Mouse (Mus musculus): ENCODE measurements around the gene Mb21d2.

GRCm38 (mm10) chr16:28929686-28930291, 316 bp upstream of the Mb21d2 start:
- TF ChIP-seq CTCF (IDR thresholded peaks at IDR 0.05; ENCODE audit: control insufficient read depth, insufficient read depth, insufficient read length) (no peak), MYOG (IDR thresholded peaks at IDR 0.05; ENCODE audit: control insufficient read depth, extremely low read depth, insufficient read length) (no peak)

All from C2C12 (cell line).